Mouse (Mus musculus) stomach, embryonic 16.5 days (tissue): ENCODE data around the gene H3f3b. TPM values are rescaled to one million over a fixed set of nuclear protein-coding genes. Genes with fewer than 3 reads are reported as not detected.

ENCODE experiments used
- ATAC-seq: fragments of 200-750 bp; cut with Nextera tagmentation; 2 replicates; pipeline ENCODE4 v1.8.0; 2017; ENCODE audit warnings: moderate number of reproducible peaks, moderate TSS enrichment; ENCODE audit not compliant: insufficient read depth, low FRiP score
- H3K27ac ChIP-seq: fragments of 300-500 bp; sonication (generic); 2 replicates; pipeline ENCODE4 v1.5.1; 2014; ENCODE audit warnings: low read length
- H3K27me3 ChIP-seq: fragments of 300-500 bp; sonication (generic); 2 replicates; pipeline ENCODE4 v1.6.1; 2014; ENCODE audit warnings: low read length, control low read depth, mixed read lengths; ENCODE audit not compliant: control insufficient read depth, insufficient read depth
- H3K36me3 ChIP-seq: fragments of 300-500 bp; sonication (generic); 2 replicates; pipeline ENCODE4 v1.6.1; 2014; ENCODE audit warnings: low read length; ENCODE audit not compliant: control insufficient read depth, insufficient read depth
- H3K4me1 ChIP-seq: fragments of 300-500 bp; sonication (generic); 2 replicates; pipeline ENCODE4 v1.6.1; 2014; ENCODE audit warnings: low read length, control low read depth, mixed read lengths; ENCODE audit not compliant: control insufficient read depth, insufficient read depth
- H3K4me2 ChIP-seq: fragments of 300-500 bp; sonication (generic); 2 replicates; pipeline ENCODE4 v1.6.1; 2014; ENCODE audit warnings: low read depth, low read length, mixed read lengths
- H3K4me3 ChIP-seq: fragments of 300-500 bp; sonication (generic); replicated peaks from 2 replicates; pipeline ENCODE4 v1.5.1; 2014; ENCODE audit warnings: mild to moderate bottlenecking, low read length
- H3K9ac ChIP-seq: fragments of 300-500 bp; sonication (generic); 2 replicates; pipeline ENCODE4 v1.6.1; 2014; ENCODE audit warnings: low read length
- H3K9me3 ChIP-seq: fragments of 300-500 bp; sonication (generic); replicated peaks from 2 replicates; pipeline ENCODE4 v1.6.1; 2016; ENCODE audit warnings: low read length, control low read depth; ENCODE audit not compliant: control insufficient read depth
- WGBS: fragments of 180-500 bp; shearing (Covaris S2); extraction: QIAGEN DNeasy Blood & Tissue Kit; methylation state at CpG from one replicate; pipeline ENCODE4 v1.1.7; 2014; 5-methylcytosine and 5-hydroxymethylcytosine counted together
- polyA plus RNA-seq: library from polyadenylated mRNA; unstranded; fragments of >200 nt; fragmentation: Nextera tagmentation; extraction: Ambion mirVana; gene quantifications from 2 replicates; pipeline ENCODE4 v1.2.1, GENCODE M21; 2015

The H3f3b gene
- polyA plus RNA-seq, 1 experiment from 2014 or later: 1,592 TPM

GRCm38 (mm10) chr11:116008832-116009375, 18.9 kb downstream of the H3f3b start:
- Histone ChIP-seq H3K36me3 (peaks cover 23% of the 10 kb centered on the region; the same call in 1 of the 2 replicates), H3K27me3 (no peaks in the 10 kb centered on the region), H3K4me1 (peaks cover 20% of the 10 kb centered on the region), H3K9me3 (no peaks in the 10 kb centered on the region), H3K9ac (no peak overlapping the region), H3K27ac (no peak overlapping the region), H3K4me2 (no peak overlapping the region), H3K4me3 (no peak overlapping the region)
- no peak for ATAC-seq
- WGBS: 90% methylated on average over 13 of the region's 13 CpGs

GRCm38 (mm10) chr11:116008411-116008810, 19.4 kb downstream of the H3f3b start:
- Histone ChIP-seq H3K36me3 (peaks cover 23% of the 10 kb centered on the region; the same call in 1 of the 2 replicates), H3K9me3 (no peaks in the 10 kb centered on the region), H3K27ac (no peak overlapping the region), H3K4me2 (no peak overlapping the region), H3K27me3 (no peaks in the 10 kb centered on the region), H3K4me1 (peaks cover 20% of the 10 kb centered on the region), H3K9ac (no peak overlapping the region), H3K4me3 (no peak overlapping the region)
- no peak for ATAC-seq
- WGBS: 86% methylated on average over 11 of the region's 11 CpGs

DNA sequence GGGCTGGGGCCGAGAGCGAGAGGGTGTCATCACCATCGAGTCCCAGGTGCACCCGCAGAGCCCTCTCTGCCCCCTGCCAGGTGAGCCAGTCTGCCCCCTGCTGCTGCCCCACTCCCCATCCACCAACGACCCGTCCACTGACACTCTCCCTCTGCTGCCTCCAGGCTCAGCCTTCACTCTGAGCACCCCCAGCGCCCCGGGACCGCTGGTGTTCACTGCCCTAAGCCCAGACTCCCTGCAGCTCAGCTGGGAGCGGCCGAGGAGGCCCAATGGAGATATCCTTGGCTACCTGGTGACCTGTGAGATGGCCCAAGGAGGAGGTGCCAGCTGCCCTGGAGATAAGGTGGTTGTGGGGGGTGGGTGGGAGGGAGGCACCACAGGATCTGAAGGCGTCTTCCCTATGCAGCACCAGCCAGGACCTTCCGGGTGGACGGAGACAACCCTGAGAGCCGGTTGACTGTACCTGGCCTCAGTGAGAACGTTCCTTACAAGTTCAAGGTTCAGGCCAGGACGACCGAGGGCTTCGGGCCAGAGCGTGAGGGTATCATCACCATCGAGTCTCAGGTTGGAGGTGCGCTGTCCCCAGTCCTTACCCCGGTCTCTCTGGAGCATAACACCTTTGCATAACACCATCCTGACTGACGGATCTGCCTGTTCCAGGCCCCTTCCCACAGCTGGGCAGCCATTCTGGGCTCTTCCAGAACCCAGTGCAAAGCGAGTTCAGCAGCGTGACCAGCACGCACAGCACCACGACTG, 20.5 kb downstream of the H3f3b start:
- peaks cover 23% of the 10 kb centered on the region; the same call in 1 of the 2 replicates for H3K36me3 ChIP-seq
- H3K27me3 ChIP-seq: no peaks in the 10 kb centered on the region
- no peak overlapping the region for H3K4me3 ChIP-seq
- peaks cover 15% of the 10 kb centered on the region for H3K4me1 ChIP-seq
- H3K9ac ChIP-seq: no peak overlapping the region
- ATAC-seq: no peak
- H3K4me2 ChIP-seq: no peak overlapping the region
- no peaks in the 10 kb centered on the region for H3K9me3 ChIP-seq
- 85% methylated on average over 28 of the region's 28 CpGs for WGBS
- H3K27ac ChIP-seq: no peak overlapping the region

- ATAC-seq: no peak
- H3K4me1 ChIP-seq: peaks cover 10% of the 10 kb centered on the region; the same call in 1 of the 2 replicates
- H3K4me3 ChIP-seq: no peak overlapping the region
Measured at GRCm38 (mm10) chr11:116005701-116006419, 21.9 kb downstream of the H3f3b start.

GRCm38 (mm10) chr11:116004840-116005700, 22.7 kb downstream of the H3f3b start:
- H3K9me3 ChIP-seq: no peaks in the 10 kb centered on the region

More at GRCm38 (mm10) chr11:116005701-116006419, 21.9 kb downstream of the H3f3b start:
- Histone ChIP-seq H3K9ac (peak overlapping the region; percentile 73), H3K27ac (peak overlapping the region; percentile 84), H3K36me3 (peaks cover 23% of the 10 kb centered on the region; the same call in 1 of the 2 replicates), H3K27me3 (no peaks in the 10 kb centered on the region), H3K4me2 (peak overlapping the region; percentile 74), H3K9me3 (no peaks in the 10 kb centered on the region)
- 69% methylated on average over 9 of the region's 9 CpGs for WGBS

DNA sequence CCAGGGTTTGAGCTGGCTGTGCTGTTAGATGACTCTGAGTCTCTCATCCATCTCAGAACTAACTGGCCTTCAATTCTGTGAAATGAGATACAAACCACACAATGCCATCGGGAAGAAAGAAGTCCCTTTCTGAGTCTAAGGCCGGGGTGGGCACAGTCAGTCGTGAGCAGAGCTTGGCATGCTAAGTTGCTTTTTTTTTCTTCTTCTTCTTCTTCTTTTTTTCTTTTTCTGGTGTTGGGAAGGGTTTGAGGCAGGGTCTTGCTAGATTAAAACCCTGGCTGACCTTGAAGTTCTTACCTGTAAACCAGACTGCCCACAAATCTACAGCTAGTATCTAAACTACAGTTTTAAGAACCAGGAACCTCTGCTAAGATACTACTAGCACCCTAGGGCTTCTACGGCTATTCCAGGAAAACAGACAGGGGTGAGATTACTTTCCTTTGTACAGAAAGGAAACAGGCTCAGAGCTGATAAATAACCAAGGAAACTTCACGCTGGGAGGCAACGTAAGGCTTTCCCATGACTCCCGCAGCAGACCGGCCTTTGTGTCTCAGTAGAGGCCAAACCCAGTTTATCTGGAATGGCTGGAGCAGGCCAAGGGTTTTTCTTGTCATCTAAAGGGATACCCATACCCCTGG, 23.5 kb downstream of the H3f3b start:
- peak overlapping the region; percentile 73 for H3K9ac ChIP-seq
- no peaks in the 10 kb centered on the region for H3K9me3 ChIP-seq
- H3K36me3 ChIP-seq: peaks cover 19% of the 10 kb centered on the region; the same call in 1 of the 2 replicates
- H3K4me1 ChIP-seq: peaks cover 8% of the 10 kb centered on the region; the same call in 1 of the 2 replicates
- 34% methylated on average over 8 of the region's 8 CpGs for WGBS
- peak overlapping the region; percentile 84 for H3K27ac ChIP-seq
- ATAC-seq: no peak
- peak overlapping the region; percentile 74 for H3K4me2 ChIP-seq
- peak overlapping the region; percentile 42 for H3K4me3 ChIP-seq
- no peaks in the 10 kb centered on the region for H3K27me3 ChIP-seq

More at GRCm38 (mm10) chr11:116004840-116005700, 22.7 kb downstream of the H3f3b start:
- WGBS: 5% methylated on average over 54 of the region's 54 CpGs
- Histone ChIP-seq H3K9ac (peak overlapping the region; percentile 73), H3K4me2 (peak overlapping the region; percentile 74), H3K27me3 (no peaks in the 10 kb centered on the region), H3K27ac (peak overlapping the region; percentile 84), H3K4me1 (peaks cover 8% of the 10 kb centered on the region; the same call in 1 of the 2 replicates), H3K36me3 (peaks cover 23% of the 10 kb centered on the region; the same call in 1 of the 2 replicates), H3K4me3 (peak overlapping the region; percentile 42)
- peak; percentile 86 for ATAC-seq

- Histone ChIP-seq H3K4me1 (peaks cover 8% of the 10 kb centered on the region; the same call in 1 of the 2 replicates), H3K4me2 (no peak overlapping the region), H3K36me3 (0 out of 2 replicates have a peak, but pooled peaks cover 10% of the 10 kb centered on the region), H3K9ac (no peak overlapping the region), H3K27ac (no peak overlapping the region), H3K27me3 (no peaks in the 10 kb centered on the region), H3K9me3 (no peaks in the 10 kb centered on the region), H3K4me3 (no peak overlapping the region)
- ATAC-seq: no peak
- WGBS: 75% methylated on average over 3 of the region's 3 CpGs
Measured at GRCm38 (mm10) chr11:116002894-116003293, 24.9 kb downstream of the H3f3b start.

DNA sequence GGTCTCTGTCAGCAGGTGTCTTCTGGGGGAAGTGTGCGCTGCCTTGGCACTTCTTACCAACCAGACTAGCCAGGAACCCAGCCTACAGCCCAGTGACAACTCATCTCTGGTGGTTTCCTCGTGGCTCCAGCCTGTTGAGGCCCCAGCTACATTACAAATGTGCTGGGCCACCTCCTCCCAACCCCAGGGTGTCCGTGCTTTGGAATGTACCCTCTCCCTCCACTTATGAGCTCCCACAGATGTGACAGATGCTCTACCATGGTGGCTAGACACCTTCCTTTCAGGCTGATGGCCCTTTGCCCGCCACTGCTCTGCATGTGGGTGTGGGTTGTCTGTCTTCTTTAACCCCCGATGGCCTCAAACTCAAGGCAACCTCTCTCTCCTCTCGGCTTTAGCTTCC, 26.0 kb downstream of the H3f3b start:
- H3K27ac ChIP-seq: no peak overlapping the region
- no peak overlapping the region for H3K4me3 ChIP-seq
- H3K36me3 ChIP-seq: no peaks in the 10 kb centered on the region
- no peaks in the 10 kb centered on the region for H3K9me3 ChIP-seq
- ATAC-seq: no peak
- H3K9ac ChIP-seq: no peak overlapping the region
- H3K27me3 ChIP-seq: no peaks in the 10 kb centered on the region
- peaks cover 8% of the 10 kb centered on the region; the same call in 1 of the 2 replicates for H3K4me1 ChIP-seq
- WGBS: 69% methylated on average over 6 of the region's 6 CpGs
- no peak overlapping the region for H3K4me2 ChIP-seq
